Mouse (Mus musculus): Measurements from ENCODE around the gene Tgfbr2.
"Not testable (repeated sequence)": the region's sequence is repeated elsewhere in the genome, so short reads cannot be mapped to it uniquely, and the experiment has no call there.

Gene Tgfbr2

DNA sequence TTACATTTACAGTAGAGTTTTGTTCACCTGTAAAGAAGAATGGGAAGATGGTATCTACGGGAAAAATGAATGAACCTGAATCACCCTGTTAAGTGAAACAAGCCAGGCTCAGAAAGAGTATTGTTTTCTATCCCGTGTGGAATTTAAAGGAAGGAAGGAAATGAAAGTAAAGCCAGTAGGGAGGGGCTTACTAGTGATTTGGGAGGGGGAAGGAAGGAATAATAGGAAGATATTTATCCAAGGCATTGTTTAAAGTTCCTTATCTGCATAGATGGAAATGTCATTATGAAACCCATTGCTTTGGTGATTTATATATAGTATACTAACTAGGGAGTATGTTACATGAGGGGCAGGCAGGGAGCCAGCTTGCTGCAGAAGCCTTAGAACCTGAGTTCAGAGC lies 66.4 kb downstream of the Tgfbr2 start:
- DNase-seq: no peak

DNA sequence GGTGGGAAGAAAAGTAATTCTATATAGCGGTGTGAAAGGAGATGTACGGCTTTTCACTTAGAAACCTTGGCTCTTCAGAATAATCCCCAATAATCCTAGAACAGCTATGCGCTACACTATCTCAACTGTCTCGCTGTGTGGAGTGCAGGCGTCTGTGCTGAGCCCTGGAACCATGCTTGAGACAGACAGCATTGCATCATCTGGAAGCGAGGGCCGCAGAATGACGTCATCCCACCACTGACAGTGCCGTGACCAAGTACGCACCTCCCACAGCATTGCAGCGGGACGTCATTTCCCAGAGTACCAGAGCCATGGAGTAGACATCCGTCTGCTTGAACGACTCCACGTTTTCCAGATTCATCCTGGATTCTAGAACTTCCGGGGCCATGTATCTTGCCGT lies 70.4 kb downstream of the Tgfbr2 start:
- no peak for DNase-seq

DNA sequence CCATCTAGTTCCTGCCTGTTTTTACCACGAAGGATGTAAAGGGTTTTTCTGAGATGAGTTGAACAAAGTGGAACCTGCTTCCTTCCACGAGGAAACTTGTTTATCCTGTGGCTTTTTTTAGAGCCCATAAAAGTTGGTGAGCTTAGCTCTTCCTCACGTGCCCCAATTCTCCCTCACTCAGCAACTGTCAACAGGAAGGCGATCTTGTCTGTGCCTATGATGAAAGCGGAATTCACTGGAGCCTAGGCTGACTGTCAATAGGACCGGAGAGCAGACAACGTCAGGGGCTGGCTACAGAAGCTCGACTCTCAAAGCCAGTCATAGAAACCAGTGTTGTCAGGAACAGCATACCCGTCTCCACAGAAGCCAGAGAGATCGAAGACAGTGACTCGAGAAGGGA lies 73.3 kb downstream of the Tgfbr2 start:
- no peak for DNase-seq

DNA sequence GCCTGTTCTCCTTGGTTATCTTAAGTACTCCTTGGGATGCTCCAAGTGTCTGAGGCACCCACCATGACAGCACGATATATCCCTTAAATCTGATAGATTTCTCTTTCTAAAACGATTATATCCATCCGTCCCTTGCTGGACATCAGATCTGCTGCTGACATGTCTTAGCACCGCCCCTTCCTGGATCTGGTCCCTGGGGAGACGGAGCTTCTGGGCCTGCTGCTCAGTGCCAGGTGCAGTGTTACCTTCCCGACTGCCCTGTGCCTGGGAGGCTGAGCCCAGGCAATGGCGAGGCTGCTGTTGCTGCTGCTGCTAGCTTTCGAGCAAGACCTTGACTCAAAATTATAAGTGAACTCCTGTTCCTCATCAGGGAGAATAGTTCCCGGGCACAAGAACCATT lies 75.1 kb downstream of the Tgfbr2 start:
- DNase-seq: no peak

DNA sequence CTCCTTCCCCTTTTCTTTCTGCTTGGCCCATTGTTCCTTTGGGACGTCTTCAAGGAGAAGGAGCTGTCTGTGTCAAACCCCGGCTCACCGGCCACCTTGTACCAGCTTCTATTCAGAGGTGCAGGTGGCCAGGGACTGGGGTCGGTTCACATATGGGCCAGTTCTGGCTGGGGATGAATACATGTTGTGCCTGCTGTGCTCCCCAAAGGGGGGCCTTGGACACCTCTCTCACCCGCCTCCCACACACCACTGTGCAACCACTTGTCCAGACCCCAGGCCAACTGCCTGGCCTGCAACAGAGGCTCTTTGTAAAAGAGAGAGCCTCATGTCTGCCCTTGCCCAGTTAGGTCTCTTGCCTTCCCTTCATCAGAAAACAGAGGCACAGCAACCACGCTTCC lies 75.6 kb downstream of the Tgfbr2 start:
- DNase-seq: no peak

DNA sequence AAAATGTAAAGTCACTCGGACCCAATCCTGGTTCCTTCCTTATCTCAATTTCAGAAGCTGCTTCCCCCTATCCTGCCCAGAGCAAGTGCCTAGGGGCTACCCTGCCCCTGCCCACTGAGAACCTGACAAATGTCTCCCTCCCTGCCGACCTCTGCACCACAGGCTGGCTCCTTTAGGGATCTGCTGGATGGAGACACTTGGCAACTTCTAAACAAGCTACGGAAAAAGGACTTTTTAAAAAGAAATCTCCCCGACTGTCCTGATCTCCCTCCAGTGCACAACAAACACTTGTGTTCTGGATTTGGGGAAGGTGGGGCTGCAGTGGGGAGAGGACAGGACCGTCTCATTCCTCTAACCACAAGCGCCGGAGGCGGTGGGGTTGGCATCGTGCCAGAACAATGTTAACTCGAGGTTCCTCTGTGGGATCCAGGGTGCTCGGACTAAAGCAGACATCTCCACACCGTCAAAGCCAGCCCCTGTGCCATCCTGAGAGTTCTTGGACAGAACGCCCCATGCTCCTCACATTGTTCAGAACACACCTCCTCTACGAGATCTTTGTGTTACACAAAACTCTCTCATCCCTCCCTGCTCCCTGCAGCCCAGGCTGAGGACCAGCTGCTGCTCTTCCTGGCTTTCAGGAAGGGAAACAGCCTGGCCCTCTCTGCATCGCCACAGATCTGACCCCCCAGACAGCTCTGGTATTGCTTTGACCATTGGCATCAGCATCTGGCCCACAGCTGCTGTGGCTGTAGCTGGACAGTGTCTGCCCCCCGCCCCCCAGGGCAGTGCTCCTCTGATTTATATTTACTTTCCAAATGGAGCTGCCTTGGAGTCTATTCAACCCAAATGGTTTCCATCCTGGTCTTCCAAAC lies 76.2 kb downstream of the Tgfbr2 start:
- DNase-seq: peak; percentile 16 to 42

DNA sequence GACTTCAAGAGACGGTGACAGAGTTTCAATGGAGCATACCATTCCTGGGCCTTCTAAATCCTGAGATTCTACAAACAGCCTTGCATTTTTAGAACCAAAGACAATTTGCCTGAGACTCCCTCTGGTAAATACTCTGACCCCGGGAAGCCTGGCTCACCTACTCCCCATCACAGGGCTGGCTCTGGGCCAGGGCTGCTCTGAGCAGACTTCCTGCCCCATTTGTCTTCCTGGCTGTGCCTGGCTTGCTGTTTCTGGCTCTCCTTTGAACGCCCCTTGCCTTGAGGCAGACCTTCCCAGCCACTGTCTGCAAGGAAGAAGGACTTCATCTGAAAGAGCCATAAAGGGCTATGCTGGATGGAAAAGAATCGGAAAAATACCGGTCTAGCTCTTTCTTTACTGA lies 83.2 kb downstream of the Tgfbr2 start:
- peak; percentile 75 to 84 for DNase-seq

DNA sequence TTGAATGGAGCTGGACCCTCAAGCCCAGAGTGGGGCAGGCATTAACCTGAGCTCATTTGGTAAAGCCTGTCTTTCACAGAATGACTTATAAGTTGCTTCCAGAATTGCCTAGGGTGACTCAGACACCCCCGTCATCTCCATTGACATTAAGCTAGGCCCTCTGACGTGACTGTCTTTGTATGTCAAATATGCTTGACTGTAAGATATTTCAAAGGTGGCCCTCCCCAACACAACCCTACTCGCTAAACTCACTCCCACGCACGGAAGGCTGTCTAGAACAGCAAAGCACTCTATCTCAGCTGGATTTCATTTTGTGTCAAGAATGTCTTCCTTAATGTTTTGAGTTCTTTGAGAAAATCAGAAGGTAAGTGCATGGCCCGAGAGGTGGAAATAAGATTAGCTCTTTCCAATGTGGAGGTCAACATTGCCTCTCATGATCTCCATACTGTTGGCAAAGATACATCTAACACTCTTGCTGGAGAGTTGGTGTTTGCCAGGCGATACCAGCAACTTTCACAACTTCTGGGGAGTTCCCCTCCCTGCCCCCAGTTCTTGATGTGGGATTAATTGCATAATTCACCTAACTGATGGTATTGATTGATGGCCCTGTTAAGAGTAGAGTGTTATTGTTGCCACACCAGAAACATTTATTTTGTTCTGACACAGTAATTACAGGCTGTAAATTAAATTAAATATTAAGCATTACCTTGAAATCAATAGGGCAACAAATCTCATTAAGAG lies 83.9 kb downstream of the Tgfbr2 start:
- DNase-seq: no peak

DNA sequence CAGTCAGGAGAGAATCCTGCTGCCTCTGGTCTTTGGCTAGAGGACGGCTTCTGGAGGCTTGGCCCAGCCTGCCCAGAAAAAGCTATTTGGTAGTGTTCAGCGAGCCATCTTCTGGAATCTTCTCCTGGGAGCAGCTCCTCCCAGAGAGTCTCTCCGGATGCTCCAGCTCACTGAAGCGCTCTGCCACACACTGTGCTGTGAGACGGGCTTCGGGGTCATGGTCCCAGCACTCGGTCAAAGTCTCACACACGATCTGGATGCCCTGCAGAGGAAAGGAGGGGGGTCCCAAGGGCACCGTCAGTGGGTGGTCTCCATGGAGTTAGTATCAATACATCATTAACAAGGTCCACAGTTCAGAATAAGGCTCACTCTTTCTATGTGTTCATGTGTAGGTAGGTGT lies 84.9 kb downstream of the Tgfbr2 start:
- peak; percentile 41 to 73 for DNase-seq

DNA sequence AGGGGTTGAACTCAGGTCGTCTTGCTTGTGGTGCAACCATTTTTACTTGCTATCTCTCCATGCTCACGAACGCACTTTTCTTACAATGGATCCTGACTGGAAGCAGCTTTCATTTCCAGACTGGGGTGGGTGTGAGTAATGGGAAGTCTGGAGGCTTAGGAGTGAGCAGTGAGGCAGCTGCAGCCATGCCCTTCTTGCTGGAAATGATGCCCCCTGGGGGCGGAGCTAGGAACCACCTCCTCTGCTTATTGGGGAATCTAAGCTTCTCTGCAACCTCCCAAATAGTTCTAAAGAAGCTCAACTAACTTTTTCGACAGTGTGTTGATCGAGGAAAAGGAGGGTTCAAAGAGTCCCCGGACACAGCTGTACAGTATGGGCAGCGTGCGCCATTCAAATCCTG lies 86.2 kb downstream of the Tgfbr2 start:
- no peak for DNase-seq

DNA sequence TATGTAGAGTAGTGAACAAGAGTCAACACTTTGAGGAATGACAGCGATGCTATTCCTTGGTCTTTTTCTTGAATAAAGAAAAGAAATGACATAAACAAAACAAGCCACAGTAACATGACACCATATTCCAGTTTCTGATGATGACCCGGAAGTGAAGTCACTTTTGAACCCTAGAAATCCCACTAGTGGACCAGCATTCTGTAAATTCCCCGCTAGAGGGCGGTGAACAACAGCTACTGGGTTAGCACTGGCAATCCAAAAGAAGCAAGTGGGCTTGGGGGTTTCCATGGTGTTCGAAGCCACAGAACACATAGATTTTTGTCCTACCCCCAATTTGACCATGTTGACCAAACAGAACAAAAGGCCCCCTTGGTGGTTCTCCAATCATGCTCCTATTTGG lies 87.3 kb downstream of the Tgfbr2 start:
- peak; percentile 41 to 75 for DNase-seq

DNA sequence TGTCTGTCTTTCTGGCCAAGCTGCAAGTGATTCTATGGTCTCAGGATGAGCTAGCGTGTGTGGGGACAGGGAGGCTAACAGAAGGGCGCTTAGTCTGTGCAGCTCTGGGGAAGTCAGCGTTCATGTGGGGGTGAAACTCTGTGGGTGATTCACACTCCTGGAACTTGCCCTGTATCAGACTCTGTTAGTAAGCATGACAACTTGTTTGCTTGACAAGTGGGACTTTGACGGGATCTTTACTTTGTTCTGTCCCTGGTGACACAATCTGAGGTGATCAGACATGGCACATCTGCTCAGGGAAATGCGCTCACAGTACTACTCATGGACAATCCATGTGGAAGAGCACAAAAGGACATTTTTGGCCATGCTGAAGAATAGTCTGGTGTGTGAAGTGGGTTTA lies 87.9 kb downstream of the Tgfbr2 start:
- DNase-seq: no peak

DNA sequence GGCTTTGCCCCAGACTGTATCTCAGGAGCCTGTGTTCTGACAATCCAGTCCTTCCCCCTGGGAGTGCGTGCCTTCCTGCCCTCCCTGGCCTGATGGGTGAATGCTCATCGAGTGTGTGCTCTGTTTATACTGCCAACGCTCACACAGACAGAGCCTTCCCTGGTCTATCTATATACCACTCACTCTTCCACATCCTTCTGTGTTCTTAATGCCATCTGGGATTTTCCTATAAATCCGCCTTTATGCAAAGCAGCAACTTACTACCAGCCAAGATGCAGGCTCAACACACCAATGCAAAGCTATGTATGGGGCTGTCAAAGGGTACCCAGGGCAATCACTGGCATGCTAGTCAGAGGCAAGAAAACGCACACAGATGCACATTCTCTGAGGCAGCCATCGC lies 89.2 kb downstream of the Tgfbr2 start:
- DNase-seq: no peak

DNA sequence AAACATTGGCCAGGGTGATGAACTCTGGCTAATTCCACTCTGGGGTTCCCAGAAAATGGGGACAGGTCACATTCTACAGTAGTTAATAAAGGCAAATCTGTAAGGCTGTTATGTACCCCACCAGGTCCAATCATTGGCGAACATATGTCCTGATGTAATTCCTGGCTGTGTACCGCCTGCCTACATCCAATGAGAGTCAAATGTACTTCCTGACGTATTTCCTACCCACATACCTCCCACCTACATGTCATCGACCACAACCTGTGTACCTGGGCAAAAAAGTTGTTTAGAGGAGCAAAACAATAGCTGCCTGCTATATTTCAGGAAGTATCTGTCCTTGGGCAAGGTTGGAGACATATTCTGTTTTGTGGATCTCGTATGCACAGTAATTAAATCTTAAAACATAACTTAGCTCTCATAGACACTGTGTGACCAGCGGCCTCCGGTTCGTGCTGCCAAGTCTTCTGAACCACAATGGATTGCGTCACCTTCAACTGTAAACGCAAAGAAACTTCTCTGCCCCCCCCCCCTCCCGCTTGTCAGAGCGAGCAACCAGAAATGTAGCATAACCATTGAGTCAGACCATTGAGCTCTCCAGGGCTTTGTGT lies 90.7 kb downstream of the Tgfbr2 start:
- no peak for DNase-seq

DNA sequence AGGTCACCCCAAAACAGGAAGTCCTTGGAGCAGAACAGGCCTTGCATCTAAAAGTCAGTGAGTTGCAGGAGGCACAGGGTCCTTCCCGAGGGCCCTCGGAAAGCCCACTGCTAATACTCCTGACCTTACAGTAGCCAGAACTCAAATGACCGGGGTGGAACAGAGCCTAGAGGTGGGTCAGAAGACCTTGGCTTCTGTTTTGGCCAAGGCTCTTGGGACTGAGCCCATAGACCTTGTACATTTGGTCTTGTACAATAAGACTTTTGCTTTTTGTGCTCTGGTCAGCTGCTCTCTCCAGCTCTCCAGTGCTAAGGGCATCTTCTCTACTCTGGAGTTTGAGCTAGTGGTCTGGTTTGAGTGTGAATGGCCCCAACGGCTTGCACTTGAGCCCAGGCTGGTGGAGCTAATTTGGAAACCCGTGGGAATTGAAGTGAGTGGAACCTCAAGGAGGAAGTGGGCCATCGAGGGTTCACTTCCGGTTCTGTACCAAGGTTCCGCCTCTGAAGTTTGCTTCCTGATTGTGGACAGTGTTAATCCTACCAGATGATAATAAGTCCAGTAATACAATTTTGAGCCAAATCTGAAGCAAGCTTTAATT lies 91.3 kb downstream of the Tgfbr2 start:
- DNase-seq: peak; percentile 16 to 38

DNA sequence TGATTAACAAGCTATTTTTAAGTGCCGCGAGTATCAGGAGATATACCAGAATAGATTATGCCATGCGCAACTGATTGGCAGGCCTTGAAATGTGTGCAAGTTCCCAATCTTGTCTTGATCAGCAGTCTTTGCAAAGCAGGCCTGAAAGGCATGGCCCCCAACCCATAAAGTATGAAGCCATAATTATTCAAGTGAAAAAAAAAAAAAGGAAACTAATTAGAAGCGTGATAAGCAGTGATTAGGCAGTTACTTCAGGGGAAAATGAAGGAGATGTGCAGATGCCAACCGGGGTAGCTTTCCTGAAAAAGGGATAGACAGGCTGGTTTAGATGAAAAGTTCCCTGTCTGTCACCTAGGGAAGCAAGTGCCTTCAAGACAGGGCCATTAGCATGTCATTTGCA lies 91.9 kb downstream of the Tgfbr2 start:
- no peak for DNase-seq

DNA sequence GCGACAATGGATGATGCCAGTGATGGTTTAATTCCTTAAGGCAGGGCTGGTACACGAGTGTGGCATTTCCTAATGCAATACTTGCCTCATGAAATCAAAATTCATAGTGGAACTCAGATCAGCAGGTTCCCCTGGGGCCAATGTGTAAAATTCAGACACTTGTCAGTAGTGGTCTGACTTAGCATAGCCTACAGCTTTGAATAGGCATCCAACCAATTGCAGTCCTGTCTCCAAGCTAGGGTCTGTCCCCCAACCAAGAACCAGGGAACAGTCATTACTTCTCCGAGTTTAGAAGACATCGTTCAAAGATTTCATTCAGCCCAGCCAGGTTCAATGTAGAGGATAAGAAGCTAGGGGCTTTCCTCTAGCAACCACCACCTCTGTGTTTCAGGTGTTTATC lies 93.4 kb downstream of the Tgfbr2 start:
- DNase-seq: no peak

DNA sequence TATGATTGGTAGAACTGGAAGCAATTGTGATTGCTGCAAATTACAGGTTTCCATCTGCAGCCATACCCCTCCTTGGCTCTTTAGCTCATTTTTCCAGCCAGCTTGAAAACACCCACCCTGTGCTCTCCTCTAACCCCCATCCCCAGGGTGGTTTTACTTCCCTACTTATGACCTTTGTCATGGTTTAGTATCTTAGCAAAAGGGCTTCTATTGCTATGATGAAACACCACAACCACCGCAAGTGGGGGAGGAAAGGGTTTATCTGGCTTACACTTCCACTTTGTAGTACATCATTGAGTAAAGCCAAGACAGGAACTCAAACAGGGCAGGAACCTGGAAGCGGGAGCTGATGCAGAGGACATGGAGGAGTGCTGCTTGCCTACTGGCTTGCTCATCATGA lies 97.7 kb downstream of the Tgfbr2 start:
- DNase-seq: no peak

DNA sequence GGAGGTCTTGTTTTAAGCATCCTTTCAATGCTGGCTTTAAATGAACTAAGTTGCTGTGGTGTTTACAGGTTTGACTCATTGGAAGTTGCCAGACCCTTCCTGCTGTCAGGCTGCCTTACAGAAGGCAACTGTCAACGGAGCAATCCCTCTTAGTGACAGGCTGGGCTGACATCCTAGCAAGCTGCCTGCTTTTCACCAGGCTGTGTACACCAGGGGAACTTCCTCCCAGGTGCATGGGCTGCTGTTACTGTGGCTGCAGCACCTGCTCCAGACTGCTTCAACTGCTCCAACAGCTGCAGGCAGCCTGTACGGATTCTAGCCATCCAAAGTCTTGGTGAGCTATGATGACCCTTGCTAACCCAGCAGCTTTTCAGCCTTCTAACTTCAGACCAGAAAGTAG lies 98.2 kb downstream of the Tgfbr2 start:
- DNase-seq: no peak

DNA sequence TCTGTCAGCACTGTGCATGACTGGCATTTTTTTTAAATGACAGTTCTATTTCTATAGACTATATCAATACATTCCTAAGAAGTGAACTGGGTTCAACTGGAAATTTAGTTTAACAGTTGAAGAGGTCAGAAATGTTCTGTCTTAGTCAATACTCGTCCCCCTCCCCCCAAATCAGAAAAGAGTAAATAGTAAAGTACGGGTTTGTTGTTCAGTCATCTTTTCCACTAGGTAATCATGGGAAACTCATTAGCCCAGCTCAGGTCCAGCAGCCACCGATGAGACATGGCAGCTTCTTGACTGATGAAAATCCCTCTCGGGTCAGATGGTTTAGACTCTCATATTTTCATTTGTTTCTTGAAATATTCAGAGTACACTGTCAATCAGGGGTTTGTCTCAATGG lies 99.0 kb downstream of the Tgfbr2 start:
- no peak for DNase-seq

DNA sequence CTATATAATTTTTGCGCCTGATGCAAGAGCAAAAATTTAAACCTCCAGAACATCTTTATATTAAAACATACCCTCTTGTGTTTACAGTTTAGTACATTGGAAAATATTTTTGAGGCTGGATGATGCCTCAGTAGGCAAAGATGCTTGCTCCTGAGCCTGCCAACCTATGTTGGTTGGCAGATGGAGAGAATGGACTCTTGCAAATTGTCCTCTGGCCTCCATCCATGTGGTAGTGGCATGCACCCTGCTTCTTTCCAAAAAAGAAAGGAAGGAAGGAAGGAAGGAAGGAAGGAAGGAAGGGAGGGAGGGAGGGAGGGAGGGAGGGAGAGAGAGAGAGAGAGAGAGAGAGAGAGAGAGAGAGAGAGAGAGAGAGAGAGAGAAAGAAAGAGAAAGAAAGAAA lies 103.6 kb downstream of the Tgfbr2 start:
- DNase-seq: not testable (repeated sequence)

DNA sequence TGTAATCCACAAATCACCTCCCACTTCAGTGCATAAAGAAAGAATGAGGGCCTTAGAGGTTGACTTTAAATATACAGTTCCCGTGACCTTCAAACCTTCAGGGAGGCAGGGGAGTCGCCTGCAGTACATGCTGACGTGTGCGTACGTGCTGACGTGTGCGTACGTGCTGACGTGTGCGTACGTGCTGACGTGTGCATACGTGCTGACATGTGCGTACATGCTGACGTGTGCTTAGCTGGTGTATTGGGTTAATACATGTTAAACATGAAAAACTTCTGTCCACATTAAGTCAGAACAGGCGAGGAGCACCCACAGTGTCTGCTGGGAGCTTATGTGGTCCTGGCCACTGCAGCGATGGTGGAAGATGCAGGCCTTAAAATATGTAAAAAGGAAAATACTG lies 110.4 kb downstream of the Tgfbr2 start:
- no peak for DNase-seq

DNA sequence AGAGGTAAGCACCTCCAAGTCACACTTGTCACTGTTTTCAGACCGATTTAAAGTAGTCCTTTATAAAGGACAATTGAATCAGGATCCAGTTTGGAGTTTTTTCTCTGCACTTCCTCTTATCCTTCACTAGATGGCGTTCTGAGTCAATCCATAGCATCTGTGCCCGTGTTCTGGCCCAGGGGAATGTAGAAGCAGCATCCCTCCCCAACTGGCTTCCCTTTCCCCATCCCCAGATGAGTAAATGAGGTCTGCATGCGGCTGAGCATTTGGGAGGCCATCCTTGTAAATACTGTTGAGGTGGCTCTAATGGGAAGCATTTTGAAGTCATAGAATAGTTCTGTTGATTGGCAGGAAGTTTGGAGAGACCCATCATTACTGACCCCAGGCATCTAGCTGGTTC lies 114.5 kb downstream of the Tgfbr2 start:
- peak in 1 of 2 experiments; percentile 7 for DNase-seq

DNA sequence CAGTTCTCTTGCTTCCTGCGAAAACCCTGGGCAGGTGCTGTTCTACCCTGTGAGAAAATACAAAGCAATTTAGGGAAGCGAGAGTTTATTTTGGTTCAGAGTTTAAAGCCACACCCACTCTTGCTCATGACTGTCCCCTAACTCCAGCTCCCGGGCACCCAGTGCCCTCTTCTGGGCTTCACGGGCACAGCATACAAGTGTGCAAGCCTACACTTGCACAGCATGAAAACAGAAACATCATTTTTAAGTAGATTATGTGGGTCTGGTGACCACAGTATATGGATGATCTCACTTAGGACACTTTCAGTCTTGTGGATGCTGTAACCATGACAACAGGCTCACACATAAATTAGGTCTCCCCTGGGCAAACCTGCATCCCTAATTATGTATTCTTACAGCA lies 116.0 kb downstream of the Tgfbr2 start:
- DNase-seq: no peak
